Mouse (Mus musculus) forebrain, embryonic 15.5 days (tissue): ENCODE measurements at regions not wholly inside any gene's neighbourhood (a gene's known extent, or its start where the extent isn't known, plus 50 kb on each side); places are given as distances from the start of the nearest gene placed in this dataset.

Experiments
- ATAC-seq: fragments of 200-750 bp; cut with Nextera tagmentation; replicated peaks from 2 replicates; pipeline ENCODE4 v1.8.0; 2017; ENCODE audit warnings: mild to moderate bottlenecking, moderate TSS enrichment, moderate library complexity
- H3K27ac ChIP-seq: fragments of 300-500 bp; sonication (generic); replicated peaks from 2 replicates; pipeline ENCODE4 v1.5.1; 2015; ENCODE audit warnings: mild to moderate bottlenecking, inconsistent platforms
- H3K27me3 ChIP-seq: fragments of 300-500 bp; sonication (generic); 2 replicates; pipeline ENCODE4 v1.6.1; 2015; ENCODE audit warnings: inconsistent platforms
- H3K36me3 ChIP-seq: fragments of 300-500 bp; sonication (generic); 2 replicates; pipeline ENCODE4 v1.6.1; 2015; ENCODE audit warnings: mild to moderate bottlenecking, inconsistent platforms
- H3K4me1 ChIP-seq: fragments of 300-500 bp; sonication (generic); 2 replicates; pipeline ENCODE4 v1.6.1; 2015; ENCODE audit warnings: inconsistent platforms
- H3K4me2 ChIP-seq: fragments of 300-500 bp; sonication (generic); replicated peaks from 2 replicates; pipeline ENCODE4 v1.6.1; 2015; ENCODE audit warnings: mild to moderate bottlenecking, inconsistent platforms
- H3K4me3 ChIP-seq: fragments of 300-500 bp; sonication (generic); 2 replicates; pipeline ENCODE4 v1.5.1; 2015; ENCODE audit warnings: mild to moderate bottlenecking, inconsistent platforms
- H3K9ac ChIP-seq: fragments of 300-500 bp; sonication (generic); replicated peaks from 2 replicates; pipeline ENCODE4 v1.6.1; 2015; ENCODE audit warnings: mild to moderate bottlenecking, inconsistent platforms
- H3K9me3 ChIP-seq: fragments of 300-500 bp; sonication (generic); 2 replicates; pipeline ENCODE4 v1.6.1; 2016; ENCODE audit warnings: inconsistent platforms
- WGBS: fragments of 180-500 bp; shearing (Covaris S2); methylation state at CpG from one replicate; pipeline ENCODE4 v1.1.7; 2015; ENCODE audit warnings: mixed read lengths; 5-methylcytosine and 5-hydroxymethylcytosine counted together

- H3K9me3 ChIP-seq, result no peaks in the 10 kb centered on the region
- H3K27me3 ChIP-seq, result no peaks in the 10 kb centered on the region
- H3K36me3 ChIP-seq, result no peaks in the 10 kb centered on the region
- H3K4me3 ChIP-seq, result no peak overlapping the region
- ATAC-seq, result peak; percentile 57; the same call in 1 of the 2 replicates
- H3K27ac ChIP-seq, result no peak overlapping the region
- no peak overlapping the region for H3K9ac ChIP-seq
- peaks cover 14% of the 10 kb centered on the region for H3K4me1 ChIP-seq
- WGBS, result 45% methylated on average over 4 of the region's 4 CpGs
- no peak overlapping the region for H3K4me2 ChIP-seq
Observed at GRCm38 (mm10) chr7:137864912-137865311, 427.5 kb downstream of the Glrx3 start.

- ATAC-seq, result no peak
Observed at GRCm38 (mm10) chr7:137865457-137865856, 428.0 kb downstream of the Glrx3 start.

DNA sequence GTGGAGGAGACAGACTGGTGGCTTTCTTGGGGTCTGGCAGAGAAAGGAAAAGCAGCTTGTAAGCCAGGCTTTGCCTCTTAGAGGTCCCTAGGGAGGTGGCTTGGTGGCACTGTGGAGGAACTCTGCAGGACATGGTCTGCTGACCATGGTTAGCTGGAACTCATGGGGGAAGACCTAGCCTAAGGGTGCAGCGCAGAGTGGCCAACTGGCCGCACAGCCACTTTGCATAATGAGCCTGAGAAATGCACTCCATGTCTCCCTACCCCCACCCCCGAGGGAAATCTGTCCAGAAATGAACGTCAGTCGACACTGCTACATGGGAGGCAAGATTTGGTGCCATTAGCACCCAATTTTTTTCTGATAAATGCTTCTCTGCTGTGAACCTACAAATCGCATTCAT is 429.5 kb downstream of the Glrx3 start:
- WGBS, result 70% methylated on average over 6 of the region's 6 CpGs
- no peak for ATAC-seq

More at GRCm38 (mm10) chr7:137865457-137865856, 428.0 kb downstream of the Glrx3 start:
- H3K9ac ChIP-seq, result no peak overlapping the region
- H3K27me3 ChIP-seq, result no peaks in the 10 kb centered on the region
- 46% methylated on average over 7 of the region's 7 CpGs for WGBS
- no peak overlapping the region for H3K4me2 ChIP-seq
- H3K4me3 ChIP-seq, result no peak overlapping the region
- H3K36me3 ChIP-seq, result no peaks in the 10 kb centered on the region
- peaks cover 14% of the 10 kb centered on the region for H3K4me1 ChIP-seq
- H3K9me3 ChIP-seq, result no peaks in the 10 kb centered on the region
- H3K27ac ChIP-seq, result no peak overlapping the region

GRCm38 (mm10) chr7:137868501-137868900 is 431.1 kb downstream of the Glrx3 start:
- Histone ChIP-seq H3K4me1 (peaks cover 14% of the 10 kb centered on the region), H3K4me2 (no peak overlapping the region), H3K27me3 (no peaks in the 10 kb centered on the region), H3K27ac (no peak overlapping the region), H3K9me3 (no peaks in the 10 kb centered on the region), H3K4me3 (no peak overlapping the region), H3K36me3 (no peaks in the 10 kb centered on the region), H3K9ac (no peak overlapping the region)
- 79% methylated on average over 3 of the region's 3 CpGs for WGBS
- ATAC-seq, result no peak

More for the DNA sequence above, 429.5 kb downstream of the Glrx3 start:
- Histone ChIP-seq H3K9ac (no peak overlapping the region), H3K9me3 (no peaks in the 10 kb centered on the region), H3K4me3 (no peak overlapping the region), H3K27ac (no peak overlapping the region), H3K27me3 (no peaks in the 10 kb centered on the region), H3K36me3 (no peaks in the 10 kb centered on the region), H3K4me1 (peaks cover 14% of the 10 kb centered on the region), H3K4me2 (no peak overlapping the region)

DNA sequence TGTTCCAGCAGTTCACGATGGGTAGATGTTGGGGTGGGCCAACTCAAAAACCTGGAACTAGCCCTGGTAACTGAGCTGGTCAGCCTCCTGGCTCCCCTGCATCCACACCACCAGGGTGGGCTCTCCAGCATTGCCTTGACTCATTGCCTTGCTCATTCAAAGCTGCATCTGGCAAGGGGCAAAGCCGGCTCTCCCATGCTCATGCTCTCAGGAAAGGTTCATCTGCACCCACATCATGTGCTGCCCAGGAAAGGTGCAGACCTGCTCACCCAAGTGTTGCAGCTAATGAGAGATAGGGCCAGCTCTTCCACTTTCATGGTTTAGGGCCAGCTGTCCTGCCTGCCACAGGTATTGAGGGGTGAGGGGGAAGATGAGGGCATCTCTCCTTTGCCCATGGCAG is 437.9 kb downstream of the Glrx3 start:
- Histone ChIP-seq H3K36me3 (no peaks in the 10 kb centered on the region), H3K4me3 (no peak overlapping the region), H3K4me1 (no peaks in the 10 kb centered on the region), H3K4me2 (no peak overlapping the region), H3K9me3 (no peaks in the 10 kb centered on the region), H3K9ac (no peak overlapping the region), H3K27ac (no peak overlapping the region), H3K27me3 (no peaks in the 10 kb centered on the region)
- ATAC-seq, result no peak
- WGBS, result 88% methylated on average over 2 of the region's 2 CpGs

GRCm38 (mm10) chr7:137879296-137879695 is 441.9 kb downstream of the Glrx3 start:
- H3K9ac ChIP-seq, result no peak overlapping the region
- H3K4me2 ChIP-seq, result no peak overlapping the region
- ATAC-seq, result no peak
- H3K4me1 ChIP-seq, result peaks cover 4% of the 10 kb centered on the region
- H3K9me3 ChIP-seq, result no peaks in the 10 kb centered on the region
- no peak overlapping the region for H3K27ac ChIP-seq
- H3K27me3 ChIP-seq, result no peaks in the 10 kb centered on the region
- WGBS, result 84% methylated on average over 12 of the region's 12 CpGs
- H3K36me3 ChIP-seq, result no peaks in the 10 kb centered on the region
- H3K4me3 ChIP-seq, result no peak overlapping the region

GRCm38 (mm10) chr7:137882876-137883275 is 445.5 kb downstream of the Glrx3 start:
- 61% methylated on average over 5 of the region's 5 CpGs for WGBS
- no peak for ATAC-seq
- H3K36me3 ChIP-seq, result no peaks in the 10 kb centered on the region
- no peak overlapping the region for H3K4me2 ChIP-seq
- no peak overlapping the region for H3K9ac ChIP-seq
- no peaks in the 10 kb centered on the region for H3K27me3 ChIP-seq
- peaks cover 4% of the 10 kb centered on the region for H3K4me1 ChIP-seq
- H3K4me3 ChIP-seq, result no peak overlapping the region
- H3K9me3 ChIP-seq, result no peaks in the 10 kb centered on the region
- H3K27ac ChIP-seq, result no peak overlapping the region

- no peak overlapping the region for H3K27ac ChIP-seq
- H3K36me3 ChIP-seq, result no peaks in the 10 kb centered on the region
- no peaks in the 10 kb centered on the region for H3K27me3 ChIP-seq
- 75% methylated on average over 4 of the region's 4 CpGs for WGBS
- H3K4me3 ChIP-seq, result no peak overlapping the region
- H3K4me1 ChIP-seq, result peaks cover 4% of the 10 kb centered on the region
- H3K9ac ChIP-seq, result no peak overlapping the region
- no peak overlapping the region for H3K4me2 ChIP-seq
- no peaks in the 10 kb centered on the region for H3K9me3 ChIP-seq
- no peak for ATAC-seq
Observed at GRCm38 (mm10) chr7:137883701-137884100, 446.3 kb downstream of the Glrx3 start.

- H3K9me3 ChIP-seq, result no peaks in the 10 kb centered on the region
- peaks cover 4% of the 10 kb centered on the region for H3K4me1 ChIP-seq
- H3K4me2 ChIP-seq, result no peak overlapping the region
- no peaks in the 10 kb centered on the region for H3K36me3 ChIP-seq
- no peak overlapping the region for H3K9ac ChIP-seq
- H3K27ac ChIP-seq, result no peak overlapping the region
- no peaks in the 10 kb centered on the region for H3K27me3 ChIP-seq
- 60% methylated on average over 8 of the region's 8 CpGs for WGBS
- no peak for ATAC-seq
- H3K4me3 ChIP-seq, result no peak overlapping the region
Observed at GRCm38 (mm10) chr7:137885146-137885545, 447.7 kb downstream of the Glrx3 start.

DNA sequence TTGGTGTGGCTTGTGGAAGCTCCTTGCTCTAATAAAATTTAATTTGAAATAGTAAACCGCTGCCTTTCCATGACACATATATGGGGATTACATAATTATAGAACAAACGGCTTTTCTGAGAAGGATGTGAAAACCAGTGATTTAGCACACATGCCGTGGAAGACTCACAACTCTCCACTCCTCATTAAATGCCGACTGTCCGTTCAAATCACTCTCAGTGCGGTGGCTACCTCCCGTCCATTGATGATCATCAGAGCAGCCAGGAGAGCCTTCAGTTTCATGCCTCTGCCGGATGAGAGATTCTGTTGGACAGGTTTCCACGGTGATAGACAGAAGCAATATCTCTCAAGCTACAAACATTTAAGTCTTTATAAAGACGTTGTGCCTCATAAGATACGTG is 451.3 kb downstream of the Glrx3 start:
- no peaks in the 10 kb centered on the region for H3K9me3 ChIP-seq
- no peaks in the 10 kb centered on the region for H3K36me3 ChIP-seq
- no peaks in the 10 kb centered on the region for H3K4me1 ChIP-seq
- no peak overlapping the region for H3K9ac ChIP-seq
- no peak overlapping the region for H3K27ac ChIP-seq
- no peak overlapping the region for H3K4me2 ChIP-seq
- ATAC-seq, result no peak
- no peak overlapping the region for H3K4me3 ChIP-seq
- 85% methylated on average over 11 of the region's 11 CpGs for WGBS
- no peaks in the 10 kb centered on the region for H3K27me3 ChIP-seq

- ATAC-seq, result peak; percentile 70
- Histone ChIP-seq H3K4me2 (no peak overlapping the region), H3K36me3 (no peaks in the 10 kb centered on the region), H3K4me3 (no peak overlapping the region), H3K27me3 (no peaks in the 10 kb centered on the region; the same call in 1 of the 2 replicates), H3K9ac (no peak overlapping the region), H3K27ac (no peak overlapping the region), H3K9me3 (no peaks in the 10 kb centered on the region), H3K4me1 (peaks cover 13% of the 10 kb centered on the region)
- WGBS, result 19% methylated on average over 9 of the region's 9 CpGs
Observed at GRCm38 (mm10) chr7:137906424-137907060, 469.1 kb downstream of the Glrx3 start.

GRCm38 (mm10) chr7:137909456-137909855 is 472.0 kb downstream of the Glrx3 start:
- WGBS, result 43% methylated on average over 3 of the region's 3 CpGs

GRCm38 (mm10) chr7:137913551-137914105 is 476.2 kb downstream of the Glrx3 start:
- Histone ChIP-seq H3K27ac (no peak overlapping the region), H3K9me3 (no peaks in the 10 kb centered on the region), H3K4me1 (peaks cover 8% of the 10 kb centered on the region), H3K9ac (no peak overlapping the region), H3K27me3 (no peaks in the 10 kb centered on the region), H3K4me2 (no peak overlapping the region), H3K36me3 (no peaks in the 10 kb centered on the region), H3K4me3 (no peak overlapping the region)
- 46% methylated on average over 4 of the region's 4 CpGs for WGBS
- ATAC-seq, result no peak

More at GRCm38 (mm10) chr7:137909456-137909855, 472.0 kb downstream of the Glrx3 start:
- Histone ChIP-seq H3K27me3 (no peaks in the 10 kb centered on the region; the same call in 1 of the 2 replicates), H3K27ac (no peak overlapping the region), H3K4me2 (no peak overlapping the region), H3K4me3 (no peak overlapping the region), H3K36me3 (no peaks in the 10 kb centered on the region), H3K9me3 (no peaks in the 10 kb centered on the region), H3K9ac (no peak overlapping the region), H3K4me1 (peaks cover 21% of the 10 kb centered on the region)
- ATAC-seq, result no peak
